Mouse (Mus musculus) spleen, adult 12 weeks (tissue): ENCODE measurements around the gene 1700021F07Rik.

ENCODE experiments used
- DNase-seq: peaks from one replicate; pipeline ENCODE4 v3.0.0; 2022; ENCODE audit warnings: low spot score

1700021F07Rik gene

DNA sequence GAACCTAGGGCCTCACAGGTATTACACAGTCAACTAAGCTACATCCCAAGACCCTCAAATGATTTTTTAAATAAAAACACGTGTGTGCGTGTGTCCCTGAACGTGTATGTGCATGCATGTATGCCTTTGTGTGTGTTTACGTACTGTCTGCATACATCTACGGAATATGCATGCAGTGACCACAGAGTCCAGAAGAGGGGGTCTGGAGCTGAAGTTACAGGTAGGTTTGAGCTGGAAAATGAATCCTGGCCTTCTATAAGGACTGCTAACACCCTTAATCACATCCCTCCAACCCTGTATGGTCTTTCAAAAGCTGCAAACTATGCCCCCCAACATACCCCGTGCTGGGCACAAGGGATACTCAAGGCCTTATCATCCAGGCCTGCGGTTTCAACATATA, 41.0 kb downstream of the 1700021F07Rik start:
- DNase-seq, result no peak

- DNase-seq, result no peak
Observed at GRCm38 (mm10) chr2:173564179-173564578, 41.8 kb downstream of the 1700021F07Rik start.
